Mouse (Mus musculus) urinary bladder, postnatal 4 days (tissue): Measurements from ENCODE around the gene Rnf167.

ENCODE experiments used
- DNase-seq, 2 experiments: peaks; one replicate each; pipeline ENCODE4 v3.0.0; 2021 to 2022; ENCODE audit warnings: low spot score in 2 of 2

Gene Rnf167

DNA sequence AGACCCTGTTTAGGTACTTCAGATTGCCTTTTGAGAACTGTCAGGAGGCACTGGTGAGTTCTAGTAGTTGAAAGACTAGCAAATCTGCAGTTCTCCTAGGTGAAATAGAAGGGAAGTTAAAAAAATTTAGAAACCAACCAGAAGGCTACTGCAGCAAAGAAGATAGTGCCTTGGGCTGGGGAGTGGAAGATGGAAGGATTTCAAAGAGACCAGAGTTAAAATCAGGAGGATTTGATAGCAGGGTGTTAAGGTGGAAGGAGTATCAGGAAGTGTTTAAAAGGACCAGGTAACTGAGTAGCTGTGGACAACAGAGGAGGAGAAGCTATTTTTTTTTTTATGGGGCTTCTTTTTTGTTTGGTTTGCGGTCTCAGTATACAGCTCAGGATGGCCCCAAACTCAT, 9.3 kb upstream of the Rnf167 start:
- no peak for DNase-seq

GRCm38 (mm10) chr11:70638293-70638692, 8.7 kb upstream of the Rnf167 start:
- no peak for DNase-seq

- DNase-seq: no peak
Measured at GRCm38 (mm10) chr11:70638714-70639278, 8.2 kb upstream of the Rnf167 start, which contains the start of gene Gp1ba. TSS of gene Gp1ba (plus strand) at chr11:70639122.

- no peak for DNase-seq
Measured at GRCm38 (mm10) chr11:70639976-70640375, 7.1 kb upstream of the Rnf167 start.

DNA sequence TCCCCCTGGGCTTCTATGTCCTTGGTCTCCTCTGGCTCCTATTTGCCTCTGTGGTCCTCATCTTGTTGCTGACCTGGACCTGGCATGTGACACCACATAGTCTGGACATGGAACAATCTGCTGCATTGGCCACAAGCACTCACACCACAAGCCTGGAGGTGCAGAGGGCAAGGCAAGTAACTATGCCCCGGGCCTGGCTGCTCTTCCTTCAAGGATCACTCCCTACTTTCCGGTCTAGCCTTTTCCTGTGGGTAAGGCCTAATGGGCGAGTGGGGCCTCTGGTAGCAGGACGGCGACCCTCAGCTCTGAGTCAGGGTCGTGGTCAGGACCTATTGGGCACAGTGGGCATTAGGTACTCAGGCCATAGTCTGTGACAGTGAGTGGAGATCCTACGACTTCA, 5.8 kb upstream of the Rnf167 start:
- DNase-seq: no peak

DNA sequence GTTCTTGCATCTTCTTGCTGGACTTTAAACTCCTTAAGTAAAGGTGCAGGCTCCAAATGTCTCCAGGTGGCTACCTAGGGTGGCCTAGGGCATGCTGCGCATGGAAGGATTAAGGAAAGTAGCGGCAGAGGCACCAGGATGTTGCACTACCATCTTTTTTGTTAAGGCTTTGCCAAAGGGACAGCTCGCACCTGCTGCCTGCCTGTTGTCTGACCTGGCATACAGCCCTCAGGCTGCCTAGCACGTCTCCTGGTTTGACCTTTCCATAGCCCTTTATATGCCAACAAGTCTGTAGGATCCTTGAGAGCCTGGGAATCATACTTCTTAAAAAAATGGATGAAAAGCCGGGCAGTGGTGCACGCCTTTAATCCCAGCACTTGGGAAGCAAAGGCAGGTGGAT, 4.0 kb upstream of the Rnf167 start:
- DNase-seq: no peak

DNA sequence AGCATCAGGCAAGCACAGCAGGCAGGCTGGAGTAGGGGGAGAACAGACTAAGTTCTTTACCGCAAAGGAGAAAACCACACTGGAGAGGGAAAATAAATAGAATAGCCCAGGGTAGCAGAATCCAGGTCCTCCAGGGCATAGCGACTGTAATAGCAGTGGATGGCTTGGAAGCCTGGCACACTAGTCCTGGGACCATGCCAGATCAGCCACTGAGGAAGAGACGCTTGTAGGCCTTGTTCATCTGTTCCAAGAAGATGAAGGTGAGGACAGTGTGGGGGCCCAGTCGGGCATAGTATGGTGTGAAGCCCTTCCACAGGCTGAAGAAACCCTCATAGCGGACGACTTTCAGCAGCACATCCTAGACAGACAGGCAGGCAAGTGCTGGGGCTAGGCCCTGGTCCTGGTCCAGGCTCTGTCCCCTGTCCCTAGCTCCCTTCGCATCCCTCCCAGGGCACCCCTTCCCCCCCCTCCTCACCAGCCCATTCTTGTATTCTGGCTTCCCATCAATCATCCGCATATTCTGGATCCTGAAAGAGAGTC, 2.4 kb upstream of the Rnf167 start:
- DNase-seq: no peak

DNA sequence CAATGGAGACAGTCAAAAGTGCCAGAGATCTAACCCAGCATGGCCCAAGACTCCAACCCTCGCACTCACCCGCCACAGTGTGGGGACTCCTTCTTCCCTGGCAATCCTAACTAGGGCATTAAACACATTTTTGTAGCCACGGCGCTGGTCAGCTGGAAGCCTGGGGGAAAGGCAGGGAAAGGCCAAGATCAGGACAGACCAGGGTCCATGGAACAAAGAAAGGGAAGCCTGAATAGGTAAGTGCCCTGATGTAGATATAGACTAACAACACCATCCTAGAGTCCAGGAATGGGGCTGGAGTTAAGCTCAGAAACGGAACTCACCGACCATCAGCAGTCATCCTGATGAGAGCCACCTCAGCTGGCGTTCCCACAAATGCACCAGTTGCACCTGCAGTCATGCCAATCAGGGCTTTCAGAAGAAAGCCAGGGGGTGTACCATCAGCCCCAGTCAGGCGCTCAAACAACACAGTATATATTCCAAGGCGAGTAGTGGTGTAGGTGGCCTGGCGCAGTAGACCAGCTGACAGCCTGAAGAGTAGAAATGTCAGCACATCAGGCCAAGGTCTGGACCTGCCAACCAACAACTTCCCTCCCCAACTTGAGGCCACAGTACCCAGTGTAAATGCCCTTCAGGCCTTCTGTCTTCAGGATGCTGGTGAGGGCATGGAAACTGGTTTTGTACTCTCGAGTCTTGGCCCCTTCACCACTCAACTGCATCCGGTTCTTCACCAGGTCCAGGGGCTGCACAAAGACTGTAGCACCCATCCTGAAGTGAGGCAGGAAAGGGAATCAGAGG, 1.4 kb upstream of the Rnf167 start:
- DNase-seq: no peak

DNA sequence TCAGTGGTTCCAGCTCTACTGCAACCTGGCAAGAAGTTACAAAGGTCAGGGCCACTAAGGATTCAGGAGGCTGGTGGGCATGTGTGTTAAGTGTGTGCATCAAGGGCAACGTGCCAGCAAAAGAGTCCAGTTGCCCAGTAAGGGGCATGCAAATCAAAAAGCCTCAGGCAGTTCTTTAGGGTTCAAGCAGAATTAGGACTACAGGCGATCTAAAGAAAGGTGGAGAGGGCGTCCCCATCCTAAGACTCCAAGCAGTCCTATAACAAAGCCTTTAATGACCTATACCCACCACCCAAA, 828 bp upstream of the Rnf167 start:
- no peak for DNase-seq

DNA sequence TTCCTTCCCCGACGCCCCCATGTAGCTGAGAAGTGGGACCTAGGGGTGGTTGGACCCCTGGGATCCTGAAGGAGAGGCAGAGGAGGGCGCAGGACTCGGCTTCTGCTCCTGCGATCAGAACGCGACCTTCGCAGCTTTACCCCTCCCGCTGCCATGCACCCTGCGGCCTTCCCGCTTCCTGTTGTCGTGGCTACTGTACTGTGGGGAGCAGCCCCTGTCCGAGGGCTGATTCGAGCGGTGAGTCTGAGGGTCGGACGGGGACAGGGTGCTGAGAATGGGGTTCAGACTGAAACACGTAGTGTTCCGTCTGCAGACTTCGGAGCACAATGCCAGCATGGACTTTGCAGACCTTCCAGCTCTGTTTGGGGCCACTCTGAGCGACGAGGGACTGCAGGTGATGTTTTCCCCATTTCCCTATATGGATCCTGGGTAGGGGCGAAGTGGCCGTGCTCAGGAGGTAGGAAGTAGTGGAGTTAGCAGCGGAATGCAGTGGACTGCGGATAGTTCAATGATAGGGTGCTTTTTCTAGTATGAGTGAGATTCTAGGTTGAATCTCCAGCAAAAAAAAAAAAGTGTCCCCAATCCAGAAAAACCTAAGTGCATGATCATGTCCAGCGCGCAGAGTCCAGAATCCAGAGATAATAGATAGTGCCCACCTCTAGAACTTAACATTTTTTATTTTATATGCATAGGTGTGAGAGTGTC, 833 bp downstream of the Rnf167 start:
- DNase-seq: no peak

- DNase-seq: no peak
Measured at GRCm38 (mm10) chr11:70648512-70648911, 1.5 kb downstream of the Rnf167 start.

GRCm38 (mm10) chr11:70649185-70649734, 2.2 kb downstream of the Rnf167 start:
- DNase-seq: no peak

DNA sequence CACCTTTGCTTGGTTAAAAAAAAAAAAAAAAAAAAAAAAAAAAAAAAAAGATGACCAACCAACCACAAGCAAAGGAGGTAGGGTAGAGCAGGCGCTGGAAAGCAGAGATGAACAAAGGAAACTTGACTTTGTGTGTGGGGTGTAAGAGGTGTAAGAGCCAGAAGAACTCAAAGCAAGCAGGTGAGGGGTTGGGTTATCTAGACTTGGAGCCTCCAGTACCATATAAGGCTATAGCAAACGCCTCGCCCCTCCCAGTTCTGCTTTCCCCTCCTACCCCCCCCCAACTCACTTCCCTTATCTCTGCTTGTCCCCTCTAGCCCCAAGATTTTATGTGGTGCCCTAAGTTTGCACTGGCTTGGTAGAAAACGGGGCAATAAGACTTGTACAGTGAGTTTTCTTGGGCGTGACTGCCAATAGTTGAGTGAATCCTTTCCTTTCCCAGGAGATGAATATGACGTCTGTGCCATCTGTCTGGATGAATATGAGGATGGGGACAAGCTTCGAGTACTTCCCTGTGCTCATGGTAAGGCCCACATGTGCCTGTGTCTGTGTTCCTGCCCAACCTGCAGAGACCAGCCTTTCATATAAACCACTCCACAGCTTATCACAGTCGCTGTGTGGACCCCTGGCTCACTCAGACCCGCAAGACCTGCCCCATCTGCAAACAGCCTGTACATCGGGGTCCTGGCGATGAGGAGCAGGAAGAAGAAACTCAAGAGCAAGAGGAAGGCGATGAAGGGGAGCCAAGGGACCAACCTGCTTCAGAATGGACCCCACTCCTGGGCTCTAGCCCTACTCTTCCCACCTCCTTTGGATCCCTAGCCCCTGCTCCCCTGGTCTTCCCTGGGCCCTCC, 3.5 kb downstream of the Rnf167 start:
- DNase-seq: no peak

DNA sequence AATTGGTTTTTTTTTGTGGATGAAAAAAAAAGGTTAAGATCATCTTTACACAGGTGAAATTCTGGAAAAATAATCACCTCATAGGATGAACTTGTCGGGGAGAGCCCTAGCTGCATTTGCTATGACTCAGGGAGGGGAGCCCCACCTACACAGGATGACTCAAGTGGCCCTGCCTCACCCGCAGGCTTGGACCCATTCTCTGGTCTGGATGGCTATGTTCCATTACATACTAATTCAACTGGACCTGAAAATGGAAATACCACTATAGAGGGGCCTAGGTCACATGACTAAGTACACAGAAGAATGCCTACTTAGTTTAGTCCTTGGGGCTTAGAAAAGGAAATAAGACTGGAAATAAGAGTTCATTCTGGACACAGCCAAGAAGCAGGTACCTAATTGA, 4.4 kb downstream of the Rnf167 start:
- no peak for DNase-seq

GRCm38 (mm10) chr11:70652029-70652883, 5.2 kb downstream of the Rnf167 start:
- DNase-seq: peak in 1 of 2 experiments; percentile 17

- DNase-seq: no peak
Measured at GRCm38 (mm10) chr11:70652884-70653344, 5.9 kb downstream of the Rnf167 start.

- peak in 1 of 2 experiments; percentile 70 for DNase-seq
Measured at GRCm38 (mm10) chr11:70653345-70654197, 6.5 kb downstream of the Rnf167 start.

- DNase-seq: peak; percentile 71 to 80
Measured at GRCm38 (mm10) chr11:70654198-70654922, 7.3 kb downstream of the Rnf167 start, which contains the start of gene Pfn1. TSS of gene Pfn1 (minus strand) at chr11:70654644.
